Mouse (Mus musculus) lung, postnatal 36 days (tissue): ENCODE measurements around the gene Xpc.
A peak's percentile ranks its signal among the peaks of the same experiment; 100 is the strongest.
"Not testable (repeated sequence)": the region's sequence is repeated elsewhere in the genome, so short reads cannot be mapped to it uniquely, and the experiment has no call there.

ENCODE experiments used
- DNase-seq: peaks from one replicate; pipeline ENCODE4 v3.0.0; 2022; ENCODE audit warnings: mixed read lengths

Gene Xpc

GRCm38 (mm10) chr6:91471427-91471826, 44.3 kb downstream of the Xpc start:
- DNase-seq = not testable (repeated sequence)

- no peak for DNase-seq
Observed at GRCm38 (mm10) chr6:91470712-91471111, 45.0 kb downstream of the Xpc start.

GRCm38 (mm10) chr6:91467106-91467505, 48.6 kb downstream of the Xpc start:
- no peak for DNase-seq

- DNase-seq = no peak
Observed at GRCm38 (mm10) chr6:91465756-91466155, 49.9 kb downstream of the Xpc start.

GRCm38 (mm10) chr6:91459471-91459870, 56.2 kb downstream of the Xpc start:
- DNase-seq = no peak

GRCm38 (mm10) chr6:91454546-91454945, 61.1 kb downstream of the Xpc start:
- DNase-seq = no peak

- no peak for DNase-seq
Observed at GRCm38 (mm10) chr6:91452056-91452455, 63.6 kb downstream of the Xpc start.

GRCm38 (mm10) chr6:91449472-91450225, 66.0 kb downstream of the Xpc start:
- DNase-seq = no peak

- no peak for DNase-seq
Observed at GRCm38 (mm10) chr6:91445316-91445715, 70.4 kb downstream of the Xpc start.

GRCm38 (mm10) chr6:91441145-91441662, 74.5 kb downstream of the Xpc start:
- no peak for DNase-seq

- DNase-seq = peak; percentile 97
Observed at GRCm38 (mm10) chr6:91440474-91441144, 75.1 kb downstream of the Xpc start.
